Mouse (Mus musculus) gastrocnemius, adult 18-20 months (tissue): ENCODE results near the gene Olfr55. TPM values are rescaled to one million over a fixed set of nuclear protein-coding genes. Genes with fewer than 3 reads are reported as not detected.
"Not testable (repeated sequence)": the region's sequence is repeated elsewhere in the genome, so short reads cannot be mapped to it uniquely, and the experiment has no call there.

Experiments used
- DNase-seq: peaks from one replicate; pipeline ENCODE4 v3.0.0; 2021; ENCODE audit warnings: low spot score
- long read RNA-seq, 2 experiments: library from polyadenylated mRNA; stranded (forward); transcript quantifications; one replicate each; pipeline ENCODE4 v2.0.0; 2021
- total RNA-seq, 2 experiments: library from RNA; stranded (reverse); gene quantifications; 2 replicates each; pipeline ENCODE4 v1.2.3; 2021

The Olfr55 gene
- total RNA-seq: not detected
- long read RNA-seq, experiment 1: 0 reads
- long read RNA-seq, experiment 2: 0 reads

GRCm38 (mm10) chr17:33168147-33168546 lies at the start of gene Olfr55:
Gene Olfr55, plus strand, starts transcription at chr17:33168447.
- not testable (repeated sequence) for DNase-seq

- no peak for DNase-seq
These were observed 43.7 kb upstream of the Olfr55 start for GRCm38 (mm10) chr17:33124546-33124945.

- DNase-seq: no peak
These were observed 42.0 kb upstream of the Olfr55 start for GRCm38 (mm10) chr17:33126257-33126656.

GRCm38 (mm10) chr17:33139261-33139820 lies 28.9 kb upstream of the Olfr55 start, which contains the start of gene Morc2b:
Gene Morc2b, minus strand, starts transcription at chr17:33139683.
- DNase-seq: no peak

GRCm38 (mm10) chr17:33191002-33191401 lies 22.8 kb downstream of the Olfr55 start, which contains the start of gene Olfr239:
Gene Olfr239, plus strand, starts transcription at chr17:33191302.
- not testable (repeated sequence) for DNase-seq

GRCm38 (mm10) chr17:33221590-33221989 lies 53.3 kb downstream of the Olfr55 start, which contains the start of gene Olfr1564:
Gene Olfr1564, minus strand, starts transcription at chr17:33221690.
- DNase-seq: no peak

Other genes with a start within 250 kb of the Olfr55 start
- gene Cyp4f13, start 221.0 kb upstream of the Olfr55 start, total RNA-seq: 1 to 10 TPM; 5.9 to 7.7 TPM
- gene Zfp472, start 202.6 kb upstream of the Olfr55 start, total RNA-seq: 1 to 10 TPM; 1.6 to 1.7 TPM
- 1 to 10 TPM; 3.6 to 4.2 TPM for gene Zfp952, start 175.3 kb upstream of the Olfr55 start, total RNA-seq
- gene Zfp763, start 135.0 kb upstream of the Olfr55 start, total RNA-seq: 1 to 10 TPM; 1.8 to 2.0 TPM
- not detected for gene 4921501E09Rik, start 100.4 kb upstream of the Olfr55 start, total RNA-seq
- 1 to 10 TPM; 4.5 to 5.6 TPM for gene Zfp563, start 79.1 kb upstream of the Olfr55 start, total RNA-seq
- gene Morc2b, start 28.8 kb upstream of the Olfr55 start, total RNA-seq: under 1 TPM; 0.33 to 0.41 TPM
- gene Olfr239, start 22.9 kb downstream of the Olfr55 start, total RNA-seq: not detected
- under 1 TPM; 0.17 to 0.37 TPM for gene Olfr1564, start 53.2 kb downstream of the Olfr55 start, total RNA-seq
- gene Zfp955a, start 86.7 kb downstream of the Olfr55 start, total RNA-seq: 1 to 10 TPM; 3.8 to 3.9 TPM
- not detected for gene Olfr63, start 96.2 kb downstream of the Olfr55 start, total RNA-seq
- 10 to 100 TPM in 1 of 2 experiments, 1 to 10 TPM in 1; 9.7 to 10.9 TPM for gene Zfp955b, start 121.1 kb downstream of the Olfr55 start, total RNA-seq
- 1 to 10 TPM; 2.6 to 2.8 TPM for gene Zfp81, start 190.4 kb downstream of the Olfr55 start, total RNA-seq
- 1 to 10 TPM; 1.7 to 2.6 TPM for gene Zfp101, start 226.2 kb downstream of the Olfr55 start, total RNA-seq